Mouse (Mus musculus) forebrain, embryonic 16.5 days (tissue): Measurements from ENCODE around the gene E130116L18Rik. TPM values are rescaled to one million over a fixed set of nuclear protein-coding genes. Genes with fewer than 3 reads are reported as not detected.

Source experiments
- polyA plus RNA-seq: library from polyadenylated mRNA; unstranded; fragments of >200 nt; fragmentation: Nextera tagmentation; extraction: Ambion mirVana; gene quantifications from 2 replicates; pipeline ENCODE4 v1.2.1, GENCODE M21; 2015

Gene E130116L18Rik
- polyA plus RNA-seq, 1 experiment from 2014 or later: not detected

Other genes starting within 250 kb of the E130116L18Rik start
- gene Prkag2, start 122.5 kb downstream of the E130116L18Rik start, polyA plus RNA-seq: 105 and 109 TPM in 2 replicates
- not detected in 2 replicates for gene Galntl5, start 41.7 kb downstream of the E130116L18Rik start, polyA plus RNA-seq
- 44.1 and 47.5 TPM in 2 replicates for gene Galnt11, start 1.2 kb downstream of the E130116L18Rik start, polyA plus RNA-seq